Comparison of ENCODE assay signal across 25 mouse cellular contexts in the genomic region with DNA sequence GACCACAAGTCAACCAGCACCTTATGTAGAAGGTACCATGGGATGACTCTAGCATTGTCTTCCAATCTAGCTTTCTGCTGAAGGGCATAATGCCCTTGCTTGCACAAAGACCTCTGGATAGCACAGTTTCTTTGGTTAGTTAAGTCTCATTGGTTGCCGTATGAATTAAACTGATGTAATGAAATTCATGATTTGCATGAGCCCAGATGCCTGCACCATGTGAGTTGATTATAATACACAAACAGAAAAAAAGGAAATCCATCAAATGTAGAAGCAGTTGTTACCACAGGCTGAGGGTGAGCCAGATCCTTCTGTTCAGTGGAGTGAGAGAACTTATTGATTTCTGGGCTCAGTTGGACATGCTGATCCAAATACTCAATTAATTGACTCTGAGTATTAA.
"Had no signal": no experiment of that assay in that cellular context is flagged by ENCODE, and none has a peak within 500 bp of the region (broad histone marks: within the 10 kb centered on the region; RNA-seq: fewer than 3 reads in every experiment).

No protein-coding gene starts in this region.

- H3K27ac ChIP-seq: kidney, embryonic 15.5 days; limb, embryonic 10.5 days; limb, embryonic 13.5 days; liver, embryonic 12.5 days; liver, embryonic 15.5 days; lung, embryonic 15.5 days; midbrain, embryonic 10.5 days; midbrain, embryonic 13.5 days; neural tube, embryonic 13.5 days; stomach, embryonic 15.5 days had no signal

- H3K4me1 ChIP-seq: limb, embryonic 10.5 days; liver, embryonic 12.5 days; liver, embryonic 15.5 days; lung, embryonic 15.5 days; megakaryocyte, embryonic 14.5 days; midbrain, embryonic 13.5 days; neural tube, embryonic 13.5 days; stomach, embryonic 15.5 days had no signal

- ATAC-seq: liver, embryonic 12.5 days; midbrain, embryonic 13.5 days; midbrain, embryonic 16.5 days had no signal

- H3K4me2 ChIP-seq: kidney, embryonic 15.5 days; limb, embryonic 13.5 days; liver, embryonic 12.5 days; liver, embryonic 15.5 days; lung, embryonic 15.5 days; midbrain, embryonic 13.5 days; neural tube, embryonic 13.5 days; stomach, embryonic 15.5 days had no signal

- H3K4me3 ChIP-seq: kidney, embryonic 15.5 days; limb, embryonic 10.5 days; limb, embryonic 13.5 days; liver, embryonic 12.5 days; liver, embryonic 15.5 days; lung, embryonic 15.5 days; megakaryocyte, embryonic 14.5 days; midbrain, embryonic 10.5 days; midbrain, embryonic 13.5 days; myocyte; neural tube, embryonic 13.5 days; stomach, embryonic 15.5 days had no signal

- H3K9me3 ChIP-seq: kidney, embryonic 15.5 days; limb, embryonic 10.5 days; limb, embryonic 13.5 days; liver, embryonic 12.5 days; liver, embryonic 15.5 days; lung, embryonic 15.5 days; midbrain, embryonic 10.5 days; midbrain, embryonic 13.5 days; neural tube, embryonic 13.5 days; stomach, embryonic 15.5 days had no signal

- H3K27me3 ChIP-seq: kidney, embryonic 15.5 days; limb, embryonic 13.5 days; liver, embryonic 12.5 days; liver, embryonic 15.5 days; lung, embryonic 15.5 days; megakaryocyte, embryonic 14.5 days; midbrain, embryonic 13.5 days; neural tube, embryonic 13.5 days; stomach, embryonic 15.5 days had no signal

- H3K9ac ChIP-seq: kidney, embryonic 15.5 days; limb, embryonic 13.5 days; liver, embryonic 12.5 days; liver, embryonic 15.5 days; lung, embryonic 15.5 days; midbrain, embryonic 13.5 days; neural tube, embryonic 13.5 days; stomach, embryonic 15.5 days had no signal

- H3K36me3 ChIP-seq: kidney, embryonic 15.5 days; limb, embryonic 10.5 days; limb, embryonic 13.5 days; liver, embryonic 12.5 days; liver, embryonic 15.5 days; lung, embryonic 15.5 days; midbrain, embryonic 10.5 days; midbrain, embryonic 13.5 days; neural tube, embryonic 13.5 days; stomach, embryonic 15.5 days had no signal

- DNase-seq: kidney, adult 11 months; kidney, adult 8-10 months; kidney, postnatal 10 days; kidney, postnatal 36 days; layer of hippocampus, postnatal 36 days; liver; lung, adult 18-20 months; lung, postnatal 10 days; lung, postnatal 36 days; right cerebral cortex, postnatal 14 days; right cerebral cortex, postnatal 4 days; thymus, postnatal 25 days had no signal
